Mouse (Mus musculus) hindbrain, embryonic 11.5 days (tissue): ENCODE results near the gene Brk1. TPM values are rescaled to one million over a fixed set of nuclear protein-coding genes. Genes with fewer than 3 reads are reported as not detected.

Experiments
- ATAC-seq: fragments of 200-750 bp; cut with Nextera tagmentation; 2 replicates; pipeline ENCODE4 v1.8.0; 2017; ENCODE audit warnings: mild to moderate bottlenecking, moderate TSS enrichment, moderate library complexity; ENCODE audit not compliant: low FRiP score
- DNase-seq: peaks from one replicate; pipeline ENCODE4 v3.0.0-alpha.2; 2015; ENCODE audit warnings: low spot score
- H3K27ac ChIP-seq: fragments of 300-500 bp; sonication (generic); 2 replicates; pipeline ENCODE4 v1.5.1; 2014; ENCODE audit warnings: mild to moderate bottlenecking, low read depth, low read length
- H3K27me3 ChIP-seq: fragments of 300-500 bp; sonication (generic); 2 replicates; pipeline ENCODE4 v1.6.1; 2014; ENCODE audit warnings: mild to moderate bottlenecking, low read length, moderate library complexity, mixed read lengths; ENCODE audit not compliant: control insufficient read depth, insufficient read depth
- H3K36me3 ChIP-seq: fragments of 300-500 bp; sonication (generic); 2 replicates; pipeline ENCODE4 v1.6.1; 2014; ENCODE audit warnings: mild to moderate bottlenecking, low read length, moderate library complexity, mixed read lengths; ENCODE audit not compliant: control insufficient read depth, insufficient read depth
- H3K4me1 ChIP-seq: fragments of 300-500 bp; sonication (generic); replicated peaks from 2 replicates; pipeline ENCODE4 v1.6.1; 2014; ENCODE audit warnings: low read length, mixed read lengths; ENCODE audit not compliant: control insufficient read depth, insufficient read depth
- H3K4me2 ChIP-seq: fragments of 300-500 bp; sonication (generic); replicated peaks from 2 replicates; pipeline ENCODE4 v1.6.1; 2014; ENCODE audit warnings: mild to moderate bottlenecking, low read depth, low read length
- H3K4me3 ChIP-seq: fragments of 300-500 bp; sonication (generic); 2 replicates; pipeline ENCODE4 v1.5.1; 2014; ENCODE audit warnings: low read depth, low read length
- H3K9ac ChIP-seq: fragments of 300-500 bp; sonication (generic); 2 replicates; pipeline ENCODE4 v1.6.1; 2014; ENCODE audit warnings: low read depth, low read length
- H3K9me3 ChIP-seq: fragments of 300-500 bp; sonication (generic); 2 replicates; pipeline ENCODE4 v1.6.1; 2016; ENCODE audit warnings: low read length; ENCODE audit not compliant: control insufficient read depth
- WGBS: fragments of 180-500 bp; shearing (Covaris S2); extraction: QIAGEN DNeasy Blood & Tissue Kit; methylation state at CpG from one replicate; pipeline ENCODE4 v1.1.7; 2014; 5-methylcytosine and 5-hydroxymethylcytosine counted together
- polyA plus RNA-seq: library from polyadenylated mRNA; unstranded; fragments of >200 nt; fragmentation: Nextera tagmentation; extraction: Ambion mirVana; gene quantifications from 2 replicates; pipeline ENCODE4 v1.2.1, GENCODE M21; 2014

Gene Brk1
- polyA plus RNA-seq, 1 experiment from 2014 or later, result 221 TPM

DNA sequence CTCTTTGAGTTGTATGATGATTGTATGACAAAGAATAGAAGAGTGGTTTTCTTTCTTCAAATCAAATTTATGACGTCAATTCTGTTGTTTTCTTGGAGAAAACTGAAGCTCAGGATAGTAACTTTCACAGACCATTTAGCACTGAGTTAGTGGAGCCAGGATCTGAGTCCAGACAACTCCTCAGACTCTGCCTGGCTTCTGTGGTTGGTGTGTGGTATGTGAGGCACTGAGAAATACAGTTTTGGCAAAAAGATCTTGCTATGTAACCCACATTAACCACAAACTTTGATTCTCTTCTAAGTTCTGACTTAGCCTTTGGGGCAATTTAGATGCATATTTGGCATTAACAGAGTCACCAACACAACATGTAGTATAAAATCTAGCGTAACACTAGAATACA is 11.9 kb upstream of the Brk1 start:
- WGBS, result 89% methylated on average over 2 of the region's 2 CpGs
- no peak for DNase-seq
- Histone ChIP-seq H3K4me1 (no peaks in the 10 kb centered on the region), H3K36me3 (no peaks in the 10 kb centered on the region), H3K4me2 (no peak overlapping the region), H3K9me3 (no peaks in the 10 kb centered on the region), H3K4me3 (no peak overlapping the region), H3K9ac (no peak overlapping the region), H3K27ac (no peak overlapping the region), H3K27me3 (no peaks in the 10 kb centered on the region)
- ATAC-seq, result no peak

DNA sequence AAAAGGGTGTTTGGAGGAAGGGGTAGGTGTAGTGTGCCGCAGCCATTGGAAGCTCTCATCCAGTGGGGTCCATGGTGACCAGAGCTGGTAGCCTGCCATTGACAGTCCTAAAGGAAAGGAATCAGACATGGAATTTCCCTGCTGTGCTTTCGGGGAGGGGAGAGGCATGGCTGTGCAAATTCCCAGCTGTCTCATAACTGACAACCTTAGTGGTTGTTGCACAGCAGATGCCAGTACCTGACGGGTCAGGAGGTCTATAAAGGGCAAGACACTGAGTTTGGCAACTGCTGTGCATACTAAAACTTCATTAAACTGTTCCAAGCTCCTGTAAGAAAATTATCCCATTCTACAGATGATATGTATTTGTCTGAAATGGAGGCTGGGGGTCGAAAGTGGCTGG is 6.6 kb upstream of the Brk1 start:
- Histone ChIP-seq H3K36me3 (no peaks in the 10 kb centered on the region), H3K4me1 (no peaks in the 10 kb centered on the region), H3K4me3 (no peak overlapping the region), H3K9ac (no peak overlapping the region), H3K27me3 (no peaks in the 10 kb centered on the region), H3K9me3 (no peaks in the 10 kb centered on the region), H3K4me2 (no peak overlapping the region), H3K27ac (no peak overlapping the region)
- 87% methylated on average over 4 of the region's 4 CpGs for WGBS
- no peak for DNase-seq
- ATAC-seq, result no peak

DNA sequence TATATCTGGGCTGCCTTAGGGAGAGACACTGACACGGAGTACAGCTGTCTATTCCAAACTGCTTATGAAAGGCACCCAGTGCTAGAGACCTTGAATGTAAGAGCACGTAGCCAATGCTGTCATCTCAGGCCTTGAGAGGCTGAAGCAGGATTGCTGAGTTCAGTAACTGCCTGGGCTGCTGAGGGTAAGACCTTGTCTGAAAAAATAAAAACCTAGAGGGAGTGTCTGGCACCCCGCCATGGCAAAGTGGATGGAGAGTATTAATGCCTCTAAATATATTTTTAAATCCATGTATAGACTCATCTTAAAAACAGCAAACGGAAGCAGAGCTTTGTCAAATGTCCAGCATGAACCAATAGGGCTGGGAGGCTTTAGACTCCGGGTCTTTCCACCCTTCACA is 4.7 kb upstream of the Brk1 start:
- H3K27ac ChIP-seq, result no peak overlapping the region
- 89% methylated on average over 5 of the region's 5 CpGs for WGBS
- H3K4me3 ChIP-seq, result no peak overlapping the region
- H3K9ac ChIP-seq, result no peak overlapping the region
- H3K9me3 ChIP-seq, result no peaks in the 10 kb centered on the region
- no peaks in the 10 kb centered on the region for H3K36me3 ChIP-seq
- H3K4me1 ChIP-seq, result no peaks in the 10 kb centered on the region
- H3K4me2 ChIP-seq, result no peak overlapping the region
- DNase-seq, result no peak
- no peaks in the 10 kb centered on the region for H3K27me3 ChIP-seq
- ATAC-seq, result no peak

GRCm38 (mm10) chr6:113600543-113601139 is 3.9 kb upstream of the Brk1 start, which contains the start of gene Fancd2os:
Gene Fancd2os (minus strand): TSS chr6:113600715.
- Histone ChIP-seq H3K9me3 (no peaks in the 10 kb centered on the region), H3K27ac (no peak within 1 kb of the TSS), H3K4me1 (no peaks in the 10 kb centered on the region), H3K9ac (no peak within 1 kb of the TSS), H3K4me2 (0 out of 2 replicates have a peak within 1 kb of the TSS, but pooled peaks have one; percentile 11), H3K36me3 (no peaks in the 10 kb centered on the region), H3K4me3 (no peak within 1 kb of the TSS), H3K27me3 (no peaks in the 10 kb centered on the region)
- DNase-seq, result peak; percentile 22
- no peak for ATAC-seq
- 39% methylated on average over 22 of the region's 23 CpGs for WGBS

DNA sequence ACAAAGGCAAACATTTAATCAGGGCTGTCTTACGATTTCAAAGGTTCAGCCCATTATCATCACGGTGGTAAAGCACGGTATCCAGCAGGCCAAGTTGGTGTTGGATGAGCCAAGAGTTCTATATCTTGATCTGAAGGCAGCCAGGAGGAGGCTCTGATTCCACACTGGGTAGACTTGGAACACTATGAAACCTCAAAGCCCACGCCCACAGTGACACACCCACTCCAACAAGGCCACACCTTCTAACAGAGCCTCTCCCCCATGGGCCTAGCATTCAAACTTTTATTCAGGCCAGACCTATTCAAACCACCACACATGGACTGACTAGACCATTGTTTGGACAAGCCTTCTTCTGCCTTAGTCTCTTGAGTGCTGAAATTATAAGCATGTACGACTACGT is 1.8 kb upstream of the Brk1 start:
- H3K27ac ChIP-seq, result no peak overlapping the region
- H3K4me3 ChIP-seq, result no peak overlapping the region
- ATAC-seq (no peak), DNase-seq (no peak)
- no peaks in the 10 kb centered on the region for H3K9me3 ChIP-seq
- no peaks in the 10 kb centered on the region for H3K36me3 ChIP-seq
- no peaks in the 10 kb centered on the region for H3K4me1 ChIP-seq
- no peak overlapping the region for H3K9ac ChIP-seq
- no peaks in the 10 kb centered on the region for H3K27me3 ChIP-seq
- no peak overlapping the region for H3K4me2 ChIP-seq
- 95% methylated on average over 6 of the region's 6 CpGs for WGBS

DNA sequence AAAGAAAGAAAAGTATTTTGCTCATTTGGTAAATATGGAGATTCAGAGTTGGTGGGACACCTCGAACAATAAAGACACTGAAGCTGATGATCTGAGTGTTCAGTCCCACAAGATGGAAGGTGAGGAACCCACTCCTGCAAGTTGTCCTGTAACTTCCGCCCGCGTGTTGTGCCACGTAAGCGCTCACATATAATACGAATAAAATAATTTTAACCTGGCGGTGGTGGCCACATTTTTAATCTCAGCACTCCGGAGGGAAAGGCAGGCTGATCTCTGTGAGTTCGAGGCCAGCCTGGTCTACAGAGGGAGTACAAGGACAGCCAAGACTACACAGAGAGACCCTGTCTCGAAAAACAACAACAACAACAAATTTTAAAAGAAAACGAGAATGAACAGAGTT is 579 bp upstream of the Brk1 start:
- DNase-seq (no peak), ATAC-seq (no peak)
- Histone ChIP-seq H3K4me3 (peak overlapping the region; percentile 92), H3K27me3 (no peaks in the 10 kb centered on the region), H3K27ac (no peak overlapping the region), H3K36me3 (no peaks in the 10 kb centered on the region), H3K4me1 (no peaks in the 10 kb centered on the region), H3K9me3 (no peaks in the 10 kb centered on the region), H3K4me2 (peak overlapping the region; percentile 63), H3K9ac (no peak overlapping the region; the same call in 1 of the 2 replicates)
- WGBS, result 52% methylated on average over 12 of the region's 12 CpGs

GRCm38 (mm10) chr6:113605224-113605545 is 613 bp downstream of the Brk1 start:
- DNase-seq (peak; percentile 68), ATAC-seq (no peak; the same call in 1 of the 2 replicates)
- no peaks in the 10 kb centered on the region for H3K9me3 ChIP-seq
- H3K4me2 ChIP-seq, result peak overlapping the region; percentile 63
- H3K4me1 ChIP-seq, result no peaks in the 10 kb centered on the region
- 5% methylated on average over 10 of the region's 10 CpGs for WGBS
- H3K9ac ChIP-seq, result peak overlapping the region; percentile 91
- peak overlapping the region; percentile 92 for H3K4me3 ChIP-seq
- no peaks in the 10 kb centered on the region for H3K36me3 ChIP-seq
- H3K27me3 ChIP-seq, result no peaks in the 10 kb centered on the region
- peak overlapping the region; percentile 74; the same call in 1 of the 2 replicates for H3K27ac ChIP-seq

- WGBS, result 89% methylated on average over 6 of the region's 6 CpGs
- Histone ChIP-seq H3K4me3 (no peak overlapping the region), H3K36me3 (0 out of 2 replicates have a peak, but pooled peaks cover 2% of the 10 kb centered on the region), H3K27ac (no peak overlapping the region), H3K27me3 (no peaks in the 10 kb centered on the region), H3K4me2 (no peak overlapping the region), H3K9ac (no peak overlapping the region), H3K4me1 (no peaks in the 10 kb centered on the region), H3K9me3 (no peaks in the 10 kb centered on the region)
- DNase-seq (no peak), ATAC-seq (no peak)
Observed at GRCm38 (mm10) chr6:113608871-113609270, 4.3 kb downstream of the Brk1 start.

DNA sequence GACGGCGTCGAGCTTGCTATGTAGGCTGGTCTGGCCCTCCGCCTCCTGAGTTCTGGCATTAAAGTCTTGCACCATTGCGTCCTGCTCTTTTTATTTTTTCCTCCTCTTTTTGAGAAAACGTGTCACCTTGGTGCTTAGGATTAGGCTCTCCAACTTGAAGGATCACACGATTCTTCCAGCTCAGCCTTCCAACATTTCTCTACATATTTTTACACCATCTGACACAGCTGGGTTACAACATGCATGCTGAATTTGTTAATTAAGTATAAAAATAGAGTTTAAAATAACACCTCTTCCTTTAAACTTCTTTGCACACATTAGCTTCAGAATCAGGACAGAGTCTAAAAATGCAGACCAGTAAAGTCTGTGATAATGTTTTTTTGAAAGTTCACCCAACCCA is 4.7 kb downstream of the Brk1 start:
- WGBS, result 94% methylated on average over 7 of the region's 7 CpGs
- H3K4me2 ChIP-seq, result no peak overlapping the region
- H3K4me3 ChIP-seq, result no peak overlapping the region
- no peaks in the 10 kb centered on the region for H3K27me3 ChIP-seq
- no peak overlapping the region for H3K9ac ChIP-seq
- ATAC-seq (no peak), DNase-seq (no peak)
- peaks cover 5% of the 10 kb centered on the region; the same call in 1 of the 2 replicates for H3K36me3 ChIP-seq
- H3K27ac ChIP-seq, result no peak overlapping the region
- no peaks in the 10 kb centered on the region for H3K9me3 ChIP-seq
- no peaks in the 10 kb centered on the region for H3K4me1 ChIP-seq
